Mouse (Mus musculus): ENCODE measurements around the gene Spen.

Spen gene

DNA sequence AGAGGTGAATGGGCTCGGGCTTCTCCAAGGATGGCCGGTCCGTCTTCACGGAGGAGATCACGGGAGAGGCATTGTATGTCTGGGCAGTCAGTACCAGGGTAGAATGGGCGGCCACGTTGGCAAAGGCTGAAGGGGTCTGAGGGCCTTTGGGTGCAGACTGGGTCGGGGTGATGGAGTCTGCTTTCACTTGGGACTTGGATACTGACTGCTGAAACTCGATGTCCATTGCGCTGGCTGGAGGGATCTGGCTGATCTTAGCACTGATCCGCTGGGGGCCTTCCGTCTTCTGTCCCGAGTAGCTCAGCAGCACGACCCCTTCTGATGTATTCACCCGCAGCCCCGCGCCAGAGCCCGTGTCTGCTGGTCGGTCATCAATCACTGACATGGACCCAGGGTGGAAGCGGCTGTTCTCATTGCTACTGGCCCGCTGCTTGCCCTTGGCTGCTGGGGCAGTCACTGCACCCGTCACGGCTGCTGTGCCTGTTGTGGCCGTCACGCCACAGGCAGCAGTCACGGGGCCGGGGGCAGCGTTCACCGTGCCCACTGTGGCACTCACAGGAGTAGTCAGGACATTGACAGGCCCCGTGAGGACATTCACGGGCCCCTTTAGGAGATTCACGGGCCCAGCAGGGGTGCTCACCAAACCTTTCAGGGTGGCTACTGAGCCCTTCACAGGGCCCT lies 65.6 kb downstream of the Spen start:
- DNase-seq (ENCODE audit: low spot score in 2 of 2) = no peak

GRCm38 (mm10) chr4:141471491-141471890 lies 66.9 kb downstream of the Spen start:
- DNase-seq (ENCODE audit: low spot score in 2 of 2) = no peak

DNA sequence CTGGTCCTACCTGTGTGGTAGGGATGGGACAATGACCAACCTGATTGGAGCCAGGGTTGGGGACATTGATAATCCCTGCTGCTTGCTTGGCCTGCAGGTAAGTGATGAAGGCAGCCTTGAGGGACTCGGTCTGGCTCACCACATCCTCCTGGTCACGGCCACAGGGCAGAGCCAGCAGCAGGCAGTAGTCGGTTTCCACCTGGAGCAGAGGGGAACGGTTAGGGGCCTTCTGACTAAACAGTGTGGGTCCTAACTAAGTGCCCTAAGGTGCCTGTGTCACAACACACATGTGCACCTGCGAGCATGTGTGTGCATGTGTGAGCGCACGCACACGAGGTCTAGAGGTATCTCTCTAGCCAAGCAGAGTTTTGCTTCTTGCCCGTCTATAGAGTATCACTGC lies 69.1 kb downstream of the Spen start:
- no peak for DNase-seq (ENCODE audit: low spot score in 2 of 2)

DNA sequence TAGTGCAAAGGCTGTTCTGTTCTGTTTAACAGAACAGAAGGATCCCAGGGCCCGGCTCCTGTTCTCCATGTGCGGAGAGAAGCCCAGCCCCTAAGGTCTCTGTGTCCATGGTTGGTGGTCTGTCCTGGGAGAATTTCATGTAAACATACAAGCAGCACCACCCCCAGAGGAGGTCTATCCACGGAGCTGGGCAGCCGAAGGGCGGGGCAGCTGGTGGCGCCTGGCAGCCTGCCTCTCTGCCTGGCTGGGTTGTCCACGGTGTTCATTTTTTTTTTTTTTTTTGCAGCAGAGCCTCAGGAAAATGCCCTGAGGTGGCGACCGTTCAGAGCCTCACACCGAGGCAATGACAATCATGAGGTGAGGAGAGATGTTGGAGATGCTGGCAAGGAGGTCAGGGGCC lies 69.8 kb downstream of the Spen start:
- DNase-seq (ENCODE audit: low spot score in 2 of 2) = no peak

GRCm38 (mm10) chr4:141467581-141467927 lies 70.8 kb downstream of the Spen start:
- no peak for DNase-seq (ENCODE audit: low spot score in 2 of 2)

DNA sequence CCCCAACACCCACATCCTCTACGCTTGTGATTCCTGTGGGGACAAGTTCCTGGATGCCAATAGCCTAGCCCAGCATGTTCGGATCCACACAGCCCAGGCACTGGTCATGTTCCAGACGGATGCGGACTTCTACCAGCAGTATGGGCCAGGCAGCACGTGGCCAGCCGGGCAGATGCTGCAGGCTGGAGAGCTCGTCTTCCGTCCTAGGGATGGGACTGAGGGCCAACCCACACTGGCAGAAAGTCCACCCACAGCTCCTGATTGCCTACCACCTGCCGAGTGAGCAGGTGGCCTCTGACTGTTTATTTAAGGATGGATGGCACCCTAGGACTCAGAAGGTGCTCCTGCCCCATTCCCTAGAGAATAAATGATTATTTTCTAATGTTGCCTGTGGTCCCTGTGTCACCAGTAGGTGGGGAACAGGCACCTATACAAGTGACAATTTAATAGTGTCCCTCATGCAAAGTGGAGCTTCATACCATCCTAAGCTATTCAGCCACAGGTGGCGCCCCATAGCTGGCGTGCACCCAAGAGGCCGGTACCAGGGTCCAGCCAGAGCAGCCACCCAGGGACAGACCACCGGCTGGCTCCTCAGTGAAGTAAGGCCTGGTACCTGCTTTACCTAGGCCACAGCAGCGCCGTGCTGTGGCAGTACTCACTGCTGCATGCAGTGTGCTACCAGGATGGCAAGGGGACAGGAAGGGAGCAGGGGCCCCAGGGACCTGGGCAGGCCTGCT lies 71.4 kb downstream of the Spen start:
- DNase-seq (ENCODE audit: low spot score in 2 of 2) = no peak

- no peak for DNase-seq (ENCODE audit: low spot score in 2 of 2)
These were observed 72.1 kb downstream of the Spen start for GRCm38 (mm10) chr4:141466289-141466795.

- no peak for DNase-seq (ENCODE audit: low spot score in 2 of 2)
These were observed 72.7 kb downstream of the Spen start for GRCm38 (mm10) chr4:141465512-141466288.

DNA sequence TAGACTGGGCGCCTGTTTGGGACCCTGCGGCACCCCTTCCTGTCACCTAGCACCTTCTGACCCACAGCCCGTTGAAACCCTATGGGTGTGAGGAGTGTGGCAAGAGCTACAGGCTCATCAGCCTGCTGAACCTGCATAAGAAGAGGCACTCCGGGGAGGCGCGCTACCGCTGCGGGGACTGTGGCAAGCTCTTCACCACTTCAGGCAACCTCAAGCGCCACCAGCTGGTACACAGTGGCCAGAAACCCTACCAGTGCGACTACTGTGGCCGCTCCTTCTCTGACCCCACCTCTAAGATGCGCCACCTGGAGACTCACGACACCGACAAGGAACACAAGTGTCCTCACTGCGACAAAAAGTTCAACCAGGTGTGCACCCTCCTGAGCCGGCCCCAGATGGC lies 73.7 kb downstream of the Spen start:
- DNase-seq (ENCODE audit: low spot score in 2 of 2) = no peak

- no peak for DNase-seq (ENCODE audit: low spot score in 2 of 2)
These were observed 74.9 kb downstream of the Spen start for GRCm38 (mm10) chr4:141463472-141463871.

DNA sequence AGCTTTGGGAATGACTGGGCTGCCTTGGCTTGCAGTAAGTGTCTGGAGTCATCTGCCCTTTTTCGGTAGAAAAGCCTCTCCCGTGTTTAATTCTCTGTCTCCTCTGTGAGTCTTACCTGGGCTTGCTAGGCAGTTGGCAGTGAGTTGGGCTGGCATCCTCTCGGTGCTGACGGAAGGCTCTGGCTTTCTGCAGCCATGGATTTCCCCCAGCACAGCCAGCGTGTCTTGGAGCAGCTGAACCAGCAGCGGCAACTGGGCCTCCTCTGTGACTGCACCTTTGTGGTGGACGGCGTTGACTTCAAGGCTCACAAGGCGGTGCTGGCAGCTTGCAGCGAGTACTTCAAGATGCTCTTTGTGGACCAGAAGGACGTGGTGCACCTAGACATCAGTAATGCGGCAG lies 76.8 kb downstream of the Spen start:
- no peak for DNase-seq (ENCODE audit: low spot score in 2 of 2)

GRCm38 (mm10) chr4:141461088-141461487 lies 77.3 kb downstream of the Spen start:
- no peak for DNase-seq (ENCODE audit: low spot score in 2 of 2)

DNA sequence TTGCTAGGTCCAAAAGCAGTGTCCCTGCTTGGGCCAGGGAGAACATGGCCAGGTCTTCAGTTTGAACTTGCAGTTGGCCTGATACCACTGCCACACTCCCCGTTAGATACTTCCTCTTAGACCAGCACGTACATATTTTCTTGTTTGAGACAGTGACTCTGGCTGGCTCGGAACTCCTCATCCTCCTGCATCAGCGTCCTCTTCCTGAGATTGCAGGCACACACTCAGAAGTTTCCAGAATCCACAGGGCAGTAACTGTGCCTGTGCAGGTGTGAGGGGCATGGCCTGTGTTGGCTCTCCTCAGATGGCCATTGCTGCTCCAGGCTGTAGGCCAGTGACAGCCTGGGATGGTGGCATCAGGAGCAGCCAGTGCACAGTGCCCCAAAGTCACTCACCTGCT lies 77.9 kb downstream of the Spen start:
- DNase-seq (ENCODE audit: low spot score in 2 of 2) = no peak

GRCm38 (mm10) chr4:141459766-141460165 lies 78.6 kb downstream of the Spen start:
- no peak for DNase-seq (ENCODE audit: low spot score in 2 of 2)

DNA sequence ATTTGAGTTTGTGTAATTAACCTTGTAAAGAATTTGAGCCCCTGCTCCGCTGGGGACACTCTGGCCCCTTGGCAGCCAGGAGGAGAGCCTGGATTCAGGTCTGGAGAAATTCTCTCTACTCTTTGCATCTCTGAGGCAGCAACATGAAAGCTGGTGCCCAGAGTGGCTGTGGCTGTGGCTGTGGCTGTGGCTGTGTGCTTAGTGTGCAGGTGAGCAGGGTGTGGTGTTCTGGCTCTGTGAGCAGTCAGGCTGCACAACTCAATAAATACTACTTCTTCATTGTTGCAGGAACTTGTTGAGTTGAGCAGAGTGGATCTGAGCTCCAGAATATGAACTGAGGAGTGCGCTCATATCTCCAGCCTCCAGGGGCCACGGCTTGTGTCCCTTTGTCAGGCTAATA lies 79.5 kb downstream of the Spen start:
- DNase-seq (ENCODE audit: low spot score in 2 of 2) = no peak

- no peak for DNase-seq (ENCODE audit: low spot score in 2 of 2)
These were observed 80.2 kb downstream of the Spen start for GRCm38 (mm10) chr4:141458236-141458635.

GRCm38 (mm10) chr4:141456193-141456938 lies 82.0 kb downstream of the Spen start:
- DNase-seq (ENCODE audit: low spot score in 2 of 2) = no peak

- DNase-seq (ENCODE audit: low spot score in 2 of 2) = no peak
These were observed 82.9 kb downstream of the Spen start for GRCm38 (mm10) chr4:141455526-141455925.

DNA sequence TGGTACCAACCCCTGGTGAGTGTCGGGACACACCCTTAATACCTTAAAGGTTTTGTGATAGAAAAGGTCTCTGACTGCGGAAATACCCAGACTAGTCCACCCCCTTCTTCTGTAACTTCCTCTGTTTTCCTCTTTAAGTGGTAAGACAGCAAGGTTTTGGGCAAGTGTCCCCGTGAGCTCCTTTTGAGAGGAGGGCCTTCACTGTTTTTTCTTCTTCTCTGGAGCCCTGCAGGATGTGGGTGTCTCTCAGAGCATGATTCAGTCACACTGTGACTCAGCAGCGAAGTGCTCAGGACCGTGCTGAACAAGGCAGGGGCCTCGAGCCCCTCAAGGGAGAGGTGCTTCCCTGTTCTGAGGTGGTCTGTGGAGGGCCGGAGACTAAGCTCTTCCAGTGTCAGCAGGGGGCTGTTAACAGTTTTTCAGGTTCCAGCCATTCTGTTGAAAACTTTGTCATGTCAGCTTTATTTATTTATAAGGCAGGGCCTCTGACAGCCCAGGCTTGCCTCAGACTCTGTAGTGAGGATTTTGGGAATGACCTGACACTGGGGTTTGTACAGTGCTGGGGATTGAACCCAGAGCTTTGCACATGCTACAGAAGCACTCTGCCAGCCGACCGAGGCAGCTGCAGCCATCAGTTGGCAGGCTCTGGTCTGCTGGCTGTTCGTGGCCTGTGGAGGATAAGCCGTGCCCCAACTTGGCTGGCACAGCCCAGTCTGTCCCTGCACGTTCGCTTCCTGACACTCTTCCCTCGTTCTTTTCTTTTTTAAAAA lies 83.6 kb downstream of the Spen start:
- peak in 1 of 2 experiments; percentile 26 for DNase-seq (ENCODE audit: low spot score in 2 of 2)

- DNase-seq (ENCODE audit: low spot score in 2 of 2) = no peak
These were observed 86.4 kb downstream of the Spen start for GRCm38 (mm10) chr4:141451916-141452450.

- no peak for DNase-seq (ENCODE audit: low spot score in 2 of 2)
These were observed 87.1 kb downstream of the Spen start for GRCm38 (mm10) chr4:141451251-141451650.
